Mouse (Mus musculus) midbrain, embryonic 11.5 days (tissue): ENCODE data around the gene Col16a1. TPM values are rescaled to one million over a fixed set of nuclear protein-coding genes. Genes with fewer than 3 reads are reported as not detected.

Source experiments
- ATAC-seq: fragments of 200-750 bp; cut with Nextera tagmentation; 2 replicates; pipeline ENCODE4 v1.8.0; 2017; ENCODE audit warnings: moderate TSS enrichment, moderate library complexity; ENCODE audit not compliant: low FRiP score
- DNase-seq: peaks from one replicate; pipeline ENCODE4 v3.0.0; 2015; ENCODE audit warnings: low spot score; ENCODE audit errors: missing footprints
- H3K27ac ChIP-seq: fragments of 300-500 bp; sonication (generic); 2 replicates; pipeline ENCODE4 v1.5.1; 2014; ENCODE audit warnings: low read depth, low read length
- H3K27me3 ChIP-seq: fragments of 300-500 bp; sonication (generic); 2 replicates; pipeline ENCODE4 v1.6.1; 2014; ENCODE audit warnings: mild to moderate bottlenecking, low read length, moderate library complexity, mixed read lengths; ENCODE audit not compliant: control insufficient read depth, insufficient read depth
- H3K36me3 ChIP-seq: fragments of 300-500 bp; sonication (generic); 2 replicates; pipeline ENCODE4 v1.6.1; 2014; ENCODE audit warnings: mild to moderate bottlenecking, low read length, moderate library complexity, mixed read lengths; ENCODE audit not compliant: control insufficient read depth, insufficient read depth
- H3K4me1 ChIP-seq: fragments of 300-500 bp; sonication (generic); 2 replicates; pipeline ENCODE4 v1.6.1; 2014; ENCODE audit warnings: low read length; ENCODE audit not compliant: control insufficient read depth, insufficient read depth
- H3K4me2 ChIP-seq: fragments of 300-500 bp; sonication (generic); 2 replicates; pipeline ENCODE4 v1.6.1; 2014; ENCODE audit warnings: mild to moderate bottlenecking, moderate library complexity
- H3K4me3 ChIP-seq: fragments of 300-500 bp; sonication (generic); 2 replicates; pipeline ENCODE4 v1.5.1; 2014; ENCODE audit warnings: low read depth, low read length
- H3K9ac ChIP-seq: fragments of 300-500 bp; sonication (generic); 2 replicates; pipeline ENCODE4 v1.6.1; 2014; ENCODE audit warnings: low read length
- H3K9me3 ChIP-seq: fragments of 300-500 bp; sonication (generic); 2 replicates; pipeline ENCODE4 v1.6.1; 2016; ENCODE audit warnings: low read length; ENCODE audit not compliant: control insufficient read depth
- WGBS: fragments of 180-500 bp; shearing (Covaris S2); extraction: QIAGEN DNeasy Blood & Tissue Kit; methylation state at CpG from one replicate; pipeline ENCODE4 v1.1.7; 2014; 5-methylcytosine and 5-hydroxymethylcytosine counted together
- polyA plus RNA-seq: library from polyadenylated mRNA; unstranded; fragments of >200 nt; fragmentation: Nextera tagmentation; extraction: Ambion mirVana; gene quantifications from 2 replicates; pipeline ENCODE4 v1.2.1, GENCODE M21; 2014

The Col16a1 gene
- polyA plus RNA-seq, 1 experiment from 2014 or later, result 6.9 TPM

DNA sequence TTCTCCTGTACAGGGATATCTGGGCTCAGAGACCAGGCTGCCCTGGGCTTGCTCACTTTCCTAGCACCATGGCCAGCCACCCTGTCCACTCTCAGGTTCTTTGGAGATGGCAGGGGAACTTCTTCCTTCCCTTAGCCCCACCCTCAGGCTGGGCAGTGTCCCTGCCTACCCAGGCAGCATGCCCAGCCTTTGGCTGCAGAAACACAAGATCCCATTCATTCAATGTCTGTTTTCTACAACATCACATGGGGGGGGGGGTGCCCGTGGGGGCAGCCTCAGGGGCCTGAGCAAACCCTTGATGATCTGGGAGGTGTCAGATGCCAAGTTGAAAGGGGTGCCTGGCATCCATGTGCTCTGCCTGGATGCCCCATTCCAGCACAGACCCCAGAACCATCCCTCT, 7.1 kb downstream of the Col16a1 start:
- H3K9me3 ChIP-seq, result no peaks in the 10 kb centered on the region
- WGBS, result 25% methylated on average over 1 of the region's 1 CpGs
- H3K4me1 ChIP-seq, result peaks cover 6% of the 10 kb centered on the region; the same call in 1 of the 2 replicates
- H3K4me2 ChIP-seq, result no peak overlapping the region
- no peak overlapping the region for H3K4me3 ChIP-seq
- no peak overlapping the region for H3K9ac ChIP-seq
- DNase-seq, result no peak
- H3K27me3 ChIP-seq, result no peaks in the 10 kb centered on the region
- no peak overlapping the region for H3K27ac ChIP-seq
- no peak for ATAC-seq
- H3K36me3 ChIP-seq, result no peaks in the 10 kb centered on the region

GRCm38 (mm10) chr4:130055160-130056010, 7.7 kb downstream of the Col16a1 start:
- WGBS, result 88% methylated on average over 14 of the region's 14 CpGs
- H3K9me3 ChIP-seq, result no peaks in the 10 kb centered on the region
- ATAC-seq (no peak), DNase-seq (peak; percentile 53)
- H3K36me3 ChIP-seq, result no peaks in the 10 kb centered on the region
- H3K9ac ChIP-seq, result no peak overlapping the region
- no peak overlapping the region for H3K27ac ChIP-seq
- H3K4me2 ChIP-seq, result no peak overlapping the region
- H3K4me3 ChIP-seq, result no peak overlapping the region
- no peaks in the 10 kb centered on the region for H3K27me3 ChIP-seq
- peaks cover 6% of the 10 kb centered on the region; the same call in 1 of the 2 replicates for H3K4me1 ChIP-seq

- no peak overlapping the region for H3K4me2 ChIP-seq
- H3K36me3 ChIP-seq, result no peaks in the 10 kb centered on the region
- no peak overlapping the region for H3K27ac ChIP-seq
- H3K27me3 ChIP-seq, result no peaks in the 10 kb centered on the region
- WGBS, result 59% methylated on average over 3 of the region's 3 CpGs
- no peak for ATAC-seq
- H3K4me1 ChIP-seq, result peaks cover 6% of the 10 kb centered on the region; the same call in 1 of the 2 replicates
- no peak overlapping the region for H3K9ac ChIP-seq
- DNase-seq, result no peak
- H3K4me3 ChIP-seq, result no peak overlapping the region
- H3K9me3 ChIP-seq, result no peaks in the 10 kb centered on the region
Measured at GRCm38 (mm10) chr4:130056011-130056322, 8.3 kb downstream of the Col16a1 start.

DNA sequence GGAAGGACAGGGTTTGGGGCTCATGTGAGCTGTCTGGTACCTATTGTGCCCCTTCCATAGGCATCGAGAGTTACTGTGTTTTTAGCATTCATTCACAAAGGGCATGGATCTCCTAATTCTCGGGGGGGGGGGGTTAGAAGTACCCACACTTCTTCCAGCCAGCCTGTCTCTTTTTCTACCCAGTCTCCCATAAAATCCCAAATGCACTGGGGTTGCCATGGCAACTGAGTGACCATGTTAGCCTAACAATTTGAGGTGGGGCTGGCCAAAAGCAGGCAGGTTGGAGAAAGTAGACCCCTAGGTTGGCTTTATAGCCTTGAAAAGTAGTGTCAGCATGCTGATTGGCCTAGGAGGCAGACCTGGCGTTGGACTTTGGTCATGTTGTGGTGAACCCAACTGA, 8.8 kb downstream of the Col16a1 start:
- H3K27me3 ChIP-seq, result no peaks in the 10 kb centered on the region
- ATAC-seq (no peak), DNase-seq (no peak)
- H3K9me3 ChIP-seq, result no peaks in the 10 kb centered on the region
- H3K4me1 ChIP-seq, result peaks cover 6% of the 10 kb centered on the region; the same call in 1 of the 2 replicates
- H3K4me3 ChIP-seq, result no peak overlapping the region
- H3K9ac ChIP-seq, result no peak overlapping the region
- no peak overlapping the region for H3K4me2 ChIP-seq
- 48% methylated on average over 3 of the region's 3 CpGs for WGBS
- no peak overlapping the region for H3K27ac ChIP-seq
- H3K36me3 ChIP-seq, result no peaks in the 10 kb centered on the region

- Histone ChIP-seq H3K4me1 (peaks cover 5% of the 10 kb centered on the region; the same call in 1 of the 2 replicates), H3K9ac (no peak overlapping the region), H3K4me3 (no peak overlapping the region), H3K27me3 (no peaks in the 10 kb centered on the region), H3K4me2 (no peak overlapping the region), H3K36me3 (no peaks in the 10 kb centered on the region), H3K9me3 (no peaks in the 10 kb centered on the region), H3K27ac (no peak overlapping the region)
- ATAC-seq (no peak), DNase-seq (no peak)
Measured at GRCm38 (mm10) chr4:130060937-130061336, 13.3 kb downstream of the Col16a1 start.

- H3K4me1 ChIP-seq, result no peaks in the 10 kb centered on the region
- no peaks in the 10 kb centered on the region for H3K36me3 ChIP-seq
- no peak for ATAC-seq
- H3K27me3 ChIP-seq, result no peaks in the 10 kb centered on the region
- no peak for DNase-seq
- H3K9ac ChIP-seq, result no peak overlapping the region
- no peaks in the 10 kb centered on the region for H3K9me3 ChIP-seq
- no peak overlapping the region for H3K4me2 ChIP-seq
- no peak overlapping the region for H3K4me3 ChIP-seq
- 82% methylated on average over 7 of the region's 7 CpGs for WGBS
- no peak overlapping the region for H3K27ac ChIP-seq
Measured at GRCm38 (mm10) chr4:130063191-130063590, 15.6 kb downstream of the Col16a1 start.

- WGBS, result 18% methylated on average over 8 of the region's 8 CpGs
- Histone ChIP-seq H3K4me1 (no peaks in the 10 kb centered on the region), H3K36me3 (no peaks in the 10 kb centered on the region), H3K9me3 (no peaks in the 10 kb centered on the region), H3K4me3 (no peak overlapping the region), H3K27ac (no peak overlapping the region), H3K27me3 (no peaks in the 10 kb centered on the region; the same call in 1 of the 2 replicates), H3K9ac (no peak overlapping the region), H3K4me2 (no peak overlapping the region)
- DNase-seq (no peak), ATAC-seq (no peak)
Measured at GRCm38 (mm10) chr4:130066816-130067215, 19.2 kb downstream of the Col16a1 start.

DNA sequence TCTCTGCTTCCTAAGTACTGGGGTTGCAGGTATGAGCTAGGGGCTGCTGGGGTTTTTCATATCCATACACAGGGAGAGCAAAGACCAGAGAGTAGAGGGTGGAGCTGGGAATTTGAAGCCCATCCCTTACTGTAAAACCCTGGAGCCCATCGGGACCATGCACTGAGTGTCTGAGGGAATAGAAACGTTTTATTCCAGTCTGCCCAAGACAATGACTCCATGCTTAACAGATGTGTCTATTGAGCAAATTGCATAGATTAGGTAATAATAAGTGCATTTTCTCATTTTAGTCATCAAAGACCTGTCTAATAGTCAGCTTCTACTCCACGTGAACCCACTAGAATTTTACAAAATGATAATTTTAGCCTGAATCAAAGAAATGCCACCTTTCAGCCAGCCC, 22.9 kb downstream of the Col16a1 start:
- Histone ChIP-seq H3K27me3 (no peaks in the 10 kb centered on the region; the same call in 1 of the 2 replicates), H3K9ac (no peak overlapping the region), H3K4me1 (no peaks in the 10 kb centered on the region), H3K36me3 (no peaks in the 10 kb centered on the region), H3K4me3 (no peak overlapping the region), H3K9me3 (no peaks in the 10 kb centered on the region), H3K4me2 (no peak overlapping the region), H3K27ac (no peak overlapping the region)
- 72% methylated on average over 3 of the region's 3 CpGs for WGBS
- ATAC-seq (no peak), DNase-seq (no peak)

GRCm38 (mm10) chr4:130071758-130072157, 24.1 kb downstream of the Col16a1 start:
- no peak for ATAC-seq
- no peaks in the 10 kb centered on the region for H3K36me3 ChIP-seq
- no peak overlapping the region for H3K4me2 ChIP-seq
- no peak overlapping the region for H3K9ac ChIP-seq
- H3K27ac ChIP-seq, result no peak overlapping the region
- no peak overlapping the region for H3K4me3 ChIP-seq
- no peaks in the 10 kb centered on the region; the same call in 1 of the 2 replicates for H3K27me3 ChIP-seq
- H3K9me3 ChIP-seq, result no peaks in the 10 kb centered on the region
- no peak for DNase-seq
- H3K4me1 ChIP-seq, result no peaks in the 10 kb centered on the region
- WGBS, result 92% methylated on average over 2 of the region's 2 CpGs
